Mouse (Mus musculus): ENCODE measurements around the gene Pgrmc2. TPM values are rescaled to one million over a fixed set of nuclear protein-coding genes. Genes with fewer than 3 reads are reported as not detected.

Pgrmc2 gene
- total RNA-seq (2021): 10 to 100 TPM; 59.3 to 59.9 TPM

DNA sequence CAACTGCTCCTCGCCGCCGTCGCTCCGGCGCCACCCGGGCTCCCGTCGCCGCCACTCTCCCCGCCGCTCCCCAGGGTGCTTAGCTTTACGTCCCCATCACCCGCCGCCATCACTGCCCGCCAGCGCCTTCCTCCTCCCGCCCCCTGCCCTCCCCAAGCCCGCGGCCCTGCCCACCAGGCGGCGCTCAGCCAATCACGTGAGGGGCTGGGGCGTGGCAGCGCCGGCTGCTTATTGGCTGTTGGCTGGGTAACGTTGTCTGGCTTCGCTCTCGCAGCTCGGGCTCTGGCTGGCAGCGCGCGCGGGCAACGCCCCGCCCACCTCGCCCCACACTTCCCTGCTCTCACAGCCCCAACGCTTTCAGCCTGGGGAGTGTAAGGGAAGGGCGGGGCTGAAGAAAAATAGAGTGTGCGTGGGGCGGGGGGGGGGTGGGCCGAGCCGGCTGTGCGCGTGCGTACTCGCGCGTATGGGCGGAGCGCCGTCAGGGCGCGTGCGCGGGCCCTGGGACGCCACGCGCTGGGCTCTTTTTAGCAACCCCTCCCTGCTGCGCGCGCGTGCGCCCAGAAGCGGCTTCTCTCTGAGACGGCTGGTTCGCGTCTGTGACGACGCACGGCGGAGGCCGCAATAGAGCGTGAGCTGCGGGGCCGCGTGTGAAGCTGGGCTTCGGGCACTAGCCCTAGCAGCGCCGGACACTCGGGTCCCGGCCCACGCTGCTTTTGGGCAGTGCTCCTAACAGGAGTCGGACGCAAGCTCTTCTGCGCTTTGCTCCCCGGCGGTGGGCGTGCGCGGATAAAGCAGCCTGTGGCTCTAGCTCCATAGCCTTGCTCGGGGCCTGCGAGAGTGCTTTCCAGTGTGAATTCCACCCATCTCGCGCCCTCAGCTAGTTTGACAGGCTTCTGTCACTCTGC is at the start of gene Pgrmc2:
Gene Pgrmc2, minus strand, starts transcription at position 162 of the 905 bp plus-strand sequence.
- peak; percentile 97 to 99 for DNase-seq (ENCODE audit: low spot score in 2 of 2)
- intact Hi-C loops (cut with DNase I): loop anchor here (2.0 kb wide), 2 partner anchors 134 to 482 kb away; partner anchors contain the start of gene Larp1b

DNA sequence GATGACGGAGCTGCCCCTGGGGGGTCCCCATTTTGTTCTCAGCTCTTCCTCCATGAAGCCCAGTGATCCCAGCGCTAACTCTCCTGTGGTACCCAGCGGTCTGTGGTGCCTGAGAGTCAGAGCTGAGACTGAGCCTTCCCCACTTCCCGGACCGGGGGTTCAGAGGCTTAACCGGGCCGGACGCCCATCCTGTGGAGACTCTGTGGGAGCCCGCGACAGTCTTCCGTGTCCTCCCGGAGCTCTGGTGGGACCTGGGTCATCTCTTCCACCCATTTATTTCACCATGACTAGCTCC is 41.1 kb upstream of the Pgrmc2 start:
- intact Hi-C loops (cut with DNase I): no loop called here
- DNase-seq (ENCODE audit: low spot score in 2 of 2): no peak

DNA sequence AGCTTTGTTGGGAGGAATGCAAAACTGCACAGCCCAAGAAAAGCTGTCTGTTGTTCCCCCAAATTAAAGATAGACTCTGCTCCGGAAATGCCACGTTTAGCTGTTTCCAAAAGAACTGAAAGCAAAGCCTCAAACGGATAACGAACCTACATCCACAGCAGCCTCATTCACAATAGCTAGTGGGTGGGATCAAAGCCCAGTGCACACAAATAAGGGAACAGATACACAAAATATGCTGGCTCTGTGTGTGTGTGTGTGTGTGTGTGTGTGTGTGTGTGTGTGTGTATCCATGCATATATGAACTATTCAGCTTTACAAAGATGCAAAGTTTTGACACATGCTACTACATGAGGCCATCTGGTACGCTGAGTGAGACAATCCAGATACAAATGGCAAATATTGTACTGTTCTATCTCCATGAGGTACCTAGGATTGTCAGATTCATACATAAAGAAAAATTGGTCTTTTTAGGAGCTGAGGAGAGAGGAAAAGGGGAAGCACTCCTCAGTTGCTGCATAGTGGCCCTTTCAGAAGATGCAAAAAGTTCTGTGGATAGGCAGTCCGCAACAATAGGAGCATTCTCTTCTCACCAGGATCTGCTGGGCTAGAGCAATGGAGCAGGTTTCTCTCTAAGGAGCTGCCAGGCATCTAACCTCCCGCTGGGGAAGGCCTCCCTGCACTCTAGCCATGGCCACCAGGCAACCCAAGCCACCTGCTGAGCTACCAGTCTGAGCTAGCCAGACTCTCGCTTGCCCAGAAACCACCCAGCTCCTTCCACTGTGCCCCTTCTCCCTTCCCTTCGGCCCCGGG is 40.5 kb upstream of the Pgrmc2 start:
- intact Hi-C loops (cut with DNase I): no loop called here
- DNase-seq (ENCODE audit: low spot score in 2 of 2): no peak

DNA sequence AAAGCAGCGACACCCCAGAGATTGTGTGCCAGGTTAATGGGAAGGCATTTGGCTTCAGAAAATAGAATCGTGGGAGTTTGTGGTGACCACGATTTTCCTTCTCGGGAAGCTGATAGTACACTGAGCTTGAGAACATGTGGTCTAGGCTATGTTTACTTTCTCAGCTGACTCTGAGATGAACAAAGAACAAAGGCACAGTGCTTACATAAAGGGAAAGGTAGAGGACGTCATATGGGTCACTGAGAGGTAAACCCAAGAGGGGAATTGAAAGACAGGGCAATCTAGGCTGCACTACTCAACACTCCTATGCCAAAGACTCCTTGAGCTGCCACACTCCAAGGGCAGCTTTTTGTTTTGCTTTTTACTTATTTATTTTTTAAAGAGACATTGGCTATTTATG is 35.3 kb upstream of the Pgrmc2 start:
- intact Hi-C loops (cut with DNase I): no loop called here
- DNase-seq (ENCODE audit: low spot score in 2 of 2): no peak

DNA sequence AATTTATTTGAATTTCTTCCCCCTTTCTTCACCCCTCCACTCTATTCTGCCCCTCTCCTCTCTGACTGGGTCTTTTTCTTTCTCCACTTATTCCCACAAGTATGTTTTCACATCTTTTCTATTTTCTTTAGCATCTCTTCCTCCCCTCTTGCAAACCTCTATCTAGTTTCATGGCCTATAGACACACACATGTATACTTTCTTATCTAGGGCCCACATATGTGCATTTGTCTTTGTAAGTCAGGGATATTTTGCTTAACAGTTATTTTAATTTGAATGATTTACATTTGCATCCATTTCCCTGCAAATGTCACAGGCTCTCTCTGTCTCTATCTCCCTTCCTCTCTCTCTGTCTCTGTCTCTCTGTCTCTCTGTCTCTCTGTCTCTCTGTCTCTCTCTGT is 34.6 kb upstream of the Pgrmc2 start:
- DNase-seq (ENCODE audit: low spot score in 2 of 2): no peak
- intact Hi-C loops (cut with DNase I): no loop called here

DNA sequence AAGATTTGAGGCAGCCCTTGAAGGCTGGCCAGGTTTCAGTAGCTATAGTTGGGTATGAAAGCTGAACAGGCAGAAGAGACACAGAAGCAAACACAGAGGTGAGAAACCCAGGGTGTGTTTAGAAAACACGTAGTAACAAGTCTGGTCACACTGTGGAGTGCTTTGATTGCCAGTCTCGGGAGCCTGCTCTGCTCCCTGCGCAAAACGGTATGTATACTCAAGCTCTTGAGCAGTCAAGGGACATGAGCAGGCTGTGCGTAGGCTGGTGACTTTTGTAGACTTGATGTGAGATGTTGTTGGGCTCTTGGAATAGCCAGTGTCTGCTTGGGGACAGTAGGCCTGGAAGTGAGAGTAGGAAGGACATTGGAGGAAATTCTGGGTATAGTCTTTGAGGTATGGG is 30.3 kb upstream of the Pgrmc2 start:
- intact Hi-C loops (cut with DNase I): no loop called here
- DNase-seq (ENCODE audit: low spot score in 2 of 2): peak; percentile 9 to 13

DNA sequence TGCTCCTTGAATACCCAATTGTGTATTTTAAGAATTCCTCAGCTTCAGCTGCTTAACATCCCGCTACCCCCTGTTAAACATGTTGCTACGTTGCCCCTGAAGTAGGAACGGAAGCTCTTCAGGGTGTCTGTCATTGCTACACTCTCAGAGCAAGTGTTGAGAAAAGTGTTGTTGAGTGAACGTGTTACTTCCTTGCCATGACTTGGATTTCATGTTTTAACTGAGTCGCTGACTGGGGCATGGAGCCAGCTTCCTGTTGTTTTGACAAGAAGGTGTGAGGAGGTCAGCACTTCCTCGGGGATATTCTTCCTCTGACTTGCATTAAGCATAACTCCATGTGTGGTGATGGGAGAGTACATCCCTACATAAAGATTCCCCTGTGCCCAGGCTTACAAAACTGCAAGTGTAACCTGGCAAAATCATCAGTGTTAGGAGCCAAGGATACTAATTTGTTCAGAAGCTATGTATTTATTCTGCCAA is 25.5 kb upstream of the Pgrmc2 start:
- no peak for DNase-seq (ENCODE audit: low spot score in 2 of 2)
- intact Hi-C loops (cut with DNase I): no loop called here

DNA sequence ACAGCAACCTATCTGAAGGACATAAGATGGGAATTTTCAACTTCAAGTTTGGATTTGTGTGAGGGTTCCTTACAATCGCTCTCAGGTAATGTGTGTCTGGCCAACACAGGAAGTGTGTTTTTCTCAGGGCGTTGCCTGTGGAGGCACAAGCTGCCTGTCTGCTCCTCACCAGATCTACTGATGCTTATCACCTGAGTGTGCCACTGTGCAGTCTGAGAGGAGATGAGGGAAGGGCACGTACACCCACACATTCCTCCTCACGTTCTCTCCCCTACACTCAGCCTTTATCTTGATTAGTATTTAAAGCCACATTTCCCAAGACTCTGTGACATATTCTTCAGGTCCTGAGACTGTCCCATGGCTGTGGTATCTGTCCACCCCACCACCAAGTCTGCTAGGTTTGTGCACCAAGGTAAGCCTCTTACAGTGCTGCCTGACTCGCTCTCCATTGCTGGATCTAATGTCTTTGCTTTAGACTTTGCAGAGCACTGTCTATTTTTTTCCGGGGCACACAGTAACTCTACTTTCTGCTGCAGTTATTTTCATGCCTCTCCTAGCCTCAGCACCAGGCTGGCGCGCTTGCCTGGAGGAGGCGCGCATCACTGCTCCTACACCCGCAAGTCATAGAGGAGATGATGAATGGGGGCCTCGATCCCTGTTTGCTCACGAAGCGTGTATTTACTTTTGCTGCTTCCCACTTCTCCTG is 24.9 kb upstream of the Pgrmc2 start:
- peak; percentile 6 to 15 for DNase-seq (ENCODE audit: low spot score in 2 of 2)
- intact Hi-C loops (cut with DNase I): no loop called here

DNA sequence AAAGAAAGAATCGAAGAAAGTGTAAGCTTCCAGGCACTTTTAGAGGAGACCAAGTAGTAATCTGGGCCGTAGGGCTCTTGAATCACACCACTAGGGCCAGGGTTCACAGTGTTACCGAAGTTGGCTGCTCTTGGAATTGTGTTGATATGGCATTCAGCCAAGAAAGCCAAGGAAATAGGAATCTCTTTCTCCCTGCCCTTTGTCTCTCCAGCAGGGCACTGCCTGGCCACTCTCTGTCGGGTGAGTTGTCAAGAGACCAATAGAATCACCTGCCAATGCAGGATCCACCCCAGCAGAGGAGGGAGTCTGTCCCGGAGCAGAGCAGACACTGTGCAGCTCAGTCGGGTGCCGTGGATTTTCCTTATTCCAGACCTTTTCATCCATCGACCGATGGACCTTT is 19.1 kb upstream of the Pgrmc2 start:
- intact Hi-C loops (cut with DNase I): no loop called here
- DNase-seq (ENCODE audit: low spot score in 2 of 2): no peak

DNA sequence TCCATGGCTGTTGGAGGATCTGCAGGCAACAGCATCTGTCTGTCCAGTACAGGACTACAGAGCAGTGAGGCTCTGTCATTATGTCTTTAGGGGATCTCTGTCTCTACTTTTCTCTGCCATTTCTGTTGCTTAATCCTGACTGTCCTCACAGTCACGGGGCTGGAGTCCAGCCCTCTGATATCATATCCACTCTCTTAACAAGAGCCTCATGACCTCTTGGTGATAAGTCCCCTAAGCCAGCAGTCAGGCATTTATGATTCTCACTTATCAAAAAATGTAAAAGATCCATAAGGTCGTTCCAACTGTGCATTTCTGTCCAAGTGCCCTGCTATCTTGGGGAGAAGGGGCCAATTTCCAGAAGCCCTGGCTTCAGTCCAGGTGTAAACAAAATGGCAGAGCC is 17.3 kb upstream of the Pgrmc2 start:
- no peak for DNase-seq (ENCODE audit: low spot score in 2 of 2)
- intact Hi-C loops (cut with DNase I): no loop called here

DNA sequence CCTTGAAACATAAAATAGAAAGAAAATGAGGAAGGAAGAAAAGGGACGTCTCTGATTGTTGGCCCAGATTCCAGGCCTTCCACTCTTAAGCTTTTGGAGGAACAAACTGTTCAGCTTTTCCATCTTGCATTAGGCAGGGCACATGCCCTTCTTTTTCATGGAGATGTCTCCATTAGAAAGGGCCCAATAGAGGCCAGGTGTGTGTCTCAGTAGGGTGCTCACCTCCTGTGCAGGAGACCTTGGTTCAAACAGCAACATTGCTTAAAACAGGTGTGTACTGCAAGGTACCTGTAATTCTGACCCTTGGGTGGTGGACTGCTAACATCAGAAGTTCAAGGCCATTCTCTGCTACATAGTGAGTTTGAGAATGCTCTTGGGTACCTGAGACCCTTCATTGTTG is 16.8 kb upstream of the Pgrmc2 start:
- no peak for DNase-seq (ENCODE audit: low spot score in 2 of 2)
- intact Hi-C loops (cut with DNase I): no loop called here

DNA sequence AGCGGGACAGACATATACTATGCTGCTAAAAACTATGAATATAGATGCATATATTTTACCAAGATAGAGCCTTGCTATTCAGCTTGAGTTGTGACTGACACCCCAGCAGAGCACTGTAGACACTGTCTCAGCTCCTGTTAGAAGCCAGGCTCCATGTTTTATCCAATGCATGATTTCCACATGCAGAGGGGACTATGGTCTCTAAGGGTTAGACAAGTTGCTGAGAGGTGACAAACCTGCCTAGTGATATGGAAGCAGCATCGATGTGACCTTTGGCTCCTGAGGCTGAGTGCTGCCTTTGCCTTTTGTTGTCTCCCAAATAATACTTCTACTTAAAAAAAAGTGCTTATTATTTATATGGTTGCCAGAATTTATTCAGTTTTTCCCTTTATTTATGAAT is 10.4 kb upstream of the Pgrmc2 start:
- DNase-seq (ENCODE audit: low spot score in 2 of 2): no peak
- intact Hi-C loops (cut with DNase I): no loop called here

DNA sequence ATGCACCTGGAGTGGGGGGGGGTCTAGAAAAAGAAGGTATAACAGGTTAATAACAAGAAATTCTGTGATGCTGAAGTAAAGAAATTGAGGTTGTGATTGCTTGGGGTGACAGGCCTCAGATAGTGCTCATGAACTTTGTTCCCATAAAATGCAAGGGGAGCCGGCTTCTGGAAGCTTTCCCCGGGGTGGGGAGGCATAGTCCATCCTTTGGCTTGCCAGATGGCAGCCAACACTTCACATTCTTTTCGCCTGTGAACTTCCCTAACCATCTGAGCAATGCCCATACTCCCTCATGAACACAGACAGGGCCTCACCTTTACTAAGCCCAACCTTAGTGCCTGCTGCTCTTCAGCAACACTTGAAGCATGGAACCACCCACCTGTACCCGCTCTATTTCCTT is 9.5 kb upstream of the Pgrmc2 start:
- no peak for DNase-seq (ENCODE audit: low spot score in 2 of 2)
- intact Hi-C loops (cut with DNase I): no loop called here

DNA sequence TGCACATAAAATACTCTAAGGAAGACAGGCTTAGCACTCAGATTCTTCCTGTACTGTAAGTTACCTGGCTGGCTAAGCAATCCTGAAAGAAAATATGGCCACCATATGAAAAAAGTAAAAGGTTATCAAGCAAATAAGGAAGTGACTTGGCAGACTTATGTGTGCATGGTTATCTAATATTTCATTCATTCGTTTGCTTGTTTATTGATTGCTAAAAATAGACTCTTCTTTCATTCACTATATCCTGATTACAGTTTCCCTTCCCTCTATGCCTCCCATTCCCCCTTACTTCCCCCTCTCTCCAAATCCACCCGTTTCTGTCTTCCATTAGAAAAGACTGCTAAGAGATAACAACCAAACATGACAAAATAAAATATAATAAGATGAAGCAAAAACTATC is 8.0 kb upstream of the Pgrmc2 start:
- no peak for DNase-seq (ENCODE audit: low spot score in 2 of 2)
- intact Hi-C loops (cut with DNase I): no loop called here

DNA sequence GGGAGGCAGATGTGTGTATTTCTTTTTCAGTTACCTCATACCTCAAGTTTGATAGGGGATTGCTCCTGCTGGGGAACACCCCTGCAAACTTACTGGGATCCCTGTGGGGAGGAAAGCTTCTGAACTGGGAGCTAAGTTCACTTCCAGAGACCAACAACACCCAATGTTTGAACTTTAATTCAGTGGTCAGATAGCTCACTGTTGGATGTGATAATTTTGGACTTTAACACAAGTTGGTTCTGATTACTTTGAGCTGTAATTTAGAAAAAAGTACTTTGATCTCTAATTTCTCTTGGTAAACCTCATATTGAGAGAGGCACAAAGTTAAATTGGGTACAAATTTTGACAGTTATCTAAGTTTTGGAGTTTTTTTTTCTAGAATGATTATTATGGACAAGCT is 4.2 kb upstream of the Pgrmc2 start:
- DNase-seq (ENCODE audit: low spot score in 2 of 2): no peak
- intact Hi-C loops (cut with DNase I): no loop called here

DNA sequence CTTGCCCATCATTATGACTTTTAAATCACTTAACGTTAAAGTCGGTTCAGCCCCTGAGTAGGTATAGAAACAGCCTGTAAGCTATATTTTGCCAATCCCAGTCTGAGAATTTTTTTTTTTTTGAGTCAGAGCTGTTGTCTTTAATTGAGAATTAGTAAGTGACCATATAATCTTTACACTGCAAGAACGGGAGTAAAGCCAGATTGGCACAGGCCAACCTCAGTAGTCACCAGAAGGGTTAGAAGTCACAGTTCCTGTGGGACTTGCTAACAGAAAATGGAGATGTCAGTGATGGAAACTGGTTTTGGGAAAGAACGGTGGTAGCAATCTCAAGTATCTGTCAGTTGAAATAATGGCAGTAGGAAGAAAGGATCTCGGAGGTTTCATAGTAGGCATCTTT is 1.6 kb upstream of the Pgrmc2 start:
- DNase-seq (ENCODE audit: low spot score in 2 of 2): no peak
- intact Hi-C loops (cut with DNase I): no loop called here

DNA sequence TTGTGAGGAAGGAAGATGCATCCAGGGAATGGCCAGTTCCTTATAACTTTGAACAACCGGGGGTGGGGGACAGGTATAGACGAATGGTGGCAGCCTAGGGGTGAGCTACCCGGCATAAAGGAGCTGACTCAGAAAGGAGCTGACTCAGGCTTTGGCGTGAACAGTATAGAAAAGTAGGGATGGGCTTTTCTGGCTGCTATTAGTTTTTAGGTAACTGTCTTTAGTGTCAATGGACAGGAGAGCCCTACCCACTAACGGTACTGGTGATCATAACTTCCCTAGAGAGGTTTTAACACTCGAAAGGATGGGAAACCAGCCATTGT is 905 bp upstream of the Pgrmc2 start:
- intact Hi-C loops (cut with DNase I): loop anchor here (2.0 kb wide), 2 partner anchors 135 to 481 kb away; partner anchors contain the start of gene Larp1b
- DNase-seq (ENCODE audit: low spot score in 2 of 2): no peak

DNA sequence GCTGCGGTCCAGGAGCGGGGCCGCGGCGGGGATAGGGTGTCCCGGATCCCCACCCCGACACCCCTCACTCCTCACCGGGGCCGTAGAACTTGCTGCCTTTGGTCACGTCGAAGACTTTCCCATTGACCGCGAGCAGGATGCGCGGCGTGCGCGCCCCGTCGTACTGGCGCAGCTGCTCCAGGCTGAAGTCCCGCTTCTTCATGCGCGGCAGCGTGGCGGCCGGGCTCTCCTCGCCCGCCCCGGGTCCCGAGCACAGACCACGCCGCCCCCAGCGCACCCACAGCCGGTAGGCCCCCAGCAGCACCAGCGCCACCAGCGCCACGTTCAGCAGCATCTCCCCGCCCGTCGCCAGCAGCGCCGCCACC is 344 bp downstream of the Pgrmc2 start:
- intact Hi-C loops (cut with DNase I): loop anchor here (2.0 kb wide), 2 partner anchors 134 to 482 kb away; partner anchors contain the start of gene Larp1b
- DNase-seq (ENCODE audit: low spot score in 2 of 2): no peak

DNA sequence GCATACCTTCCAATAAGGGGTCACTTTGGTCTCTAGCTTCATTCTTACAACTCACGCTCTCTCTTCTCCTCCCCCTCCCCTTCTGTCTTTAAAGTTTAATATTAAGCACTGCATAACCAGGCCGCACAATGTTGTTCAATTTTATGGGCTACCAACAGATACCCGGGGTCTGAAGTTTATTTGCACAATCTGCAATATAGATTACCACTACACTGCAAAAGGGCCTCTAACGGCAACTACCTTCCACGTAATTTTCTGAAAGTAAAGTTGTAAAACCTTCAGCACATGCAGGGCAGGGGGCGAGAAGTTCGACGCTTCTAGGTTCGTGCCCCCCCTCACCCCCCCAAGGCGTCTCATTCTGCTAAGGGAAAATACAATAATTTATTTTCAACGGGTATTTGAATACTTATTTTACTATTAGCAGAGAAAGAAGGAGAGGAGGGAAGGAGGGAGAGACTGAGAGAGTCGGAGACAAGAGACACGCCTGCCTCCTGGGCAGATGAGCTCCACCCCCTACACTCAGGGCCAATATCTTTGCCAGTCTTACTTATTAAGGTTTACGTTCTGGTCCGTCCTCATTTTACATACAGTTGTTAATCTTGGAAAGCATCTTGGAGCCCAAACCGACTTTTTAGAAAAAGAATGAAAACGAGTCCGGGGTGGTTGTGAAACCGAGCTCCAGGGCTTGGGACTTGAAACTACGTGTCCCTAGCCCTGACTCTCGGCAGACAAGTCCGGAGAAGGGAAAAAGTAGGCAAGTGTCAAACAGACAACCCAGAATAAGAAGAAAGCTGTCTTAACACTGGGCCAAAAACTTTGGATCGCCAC is 1.2 kb downstream of the Pgrmc2 start:
- intact Hi-C loops (cut with DNase I): loop anchor here (2.0 kb wide), 2 partner anchors 133 to 483 kb away; partner anchors contain the start of gene Larp1b
- DNase-seq (ENCODE audit: low spot score in 2 of 2): no peak

All from left cerebral cortex, postnatal 36 days (tissue).